Mouse (Mus musculus) heart, adult 8-10 months (tissue): ENCODE results near the gene Sat2. TPM values are rescaled to one million over a fixed set of nuclear protein-coding genes. Genes with fewer than 3 reads are reported as not detected.

Experiments used
- DNase-seq: peaks from one replicate; pipeline ENCODE4 v3.0.0; 2022; ENCODE audit warnings: low spot score
- microRNA-seq: library from miRNA; unstranded; fragments of <30 nt; microRNA quantifications from one replicate; pipeline ENCODE4 v1.2.0, GENCODE M21; 2022
- total RNA-seq, 4 experiments: library from RNA; stranded (reverse); gene quantifications; 2 replicates each; pipeline ENCODE4 v1.2.4; 2022

The Sat2 gene
- total RNA-seq, 4 experiments from 2014 or later, result 2.6 to 5.3 (median 3.3) TPM

DNA sequence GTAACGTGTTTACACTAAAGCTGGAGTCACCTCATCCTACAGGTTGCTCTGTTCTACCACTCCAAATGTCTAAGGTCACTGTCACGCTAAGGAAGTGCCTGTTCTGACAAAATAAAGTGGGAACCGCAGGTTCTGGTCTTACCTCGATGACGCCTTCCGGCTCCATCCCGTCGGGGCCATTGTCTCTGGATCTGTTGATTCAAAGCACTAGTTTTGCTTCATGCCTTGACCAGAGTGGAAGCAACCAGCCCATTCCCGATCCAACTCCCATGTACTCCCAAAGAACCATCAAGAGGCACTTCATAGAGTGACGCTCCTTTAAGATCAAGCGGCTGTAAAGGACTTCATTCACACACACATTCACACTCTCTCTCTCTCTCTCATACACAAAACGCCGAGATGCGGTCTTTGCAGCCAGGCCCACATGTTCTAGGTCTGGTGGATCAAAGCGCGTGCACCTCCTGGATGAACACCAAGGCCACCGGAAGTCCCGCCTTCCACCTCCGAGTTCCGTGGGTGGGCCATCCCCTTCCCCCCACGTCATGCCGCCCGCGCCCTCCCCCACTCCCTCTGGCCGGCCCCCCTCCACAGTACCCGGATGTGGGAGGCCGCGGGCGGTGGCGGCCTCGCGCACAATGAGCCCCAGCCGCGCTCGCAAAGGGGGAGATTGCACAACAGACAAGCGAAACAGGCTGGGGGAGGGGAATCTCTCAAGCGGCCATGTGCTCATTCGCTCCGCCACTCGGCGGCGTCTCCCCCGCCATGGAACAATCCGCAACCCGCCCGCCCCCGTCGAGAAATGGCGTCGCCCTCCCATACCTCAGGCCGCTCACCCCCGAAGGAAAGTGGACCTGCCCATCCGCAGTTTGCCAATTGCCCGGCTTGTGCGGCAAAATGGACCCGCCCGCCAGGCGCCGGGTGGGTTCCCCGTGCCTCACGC lies 49.2 kb downstream of the Sat2 start:
- DNase-seq, result peak; percentile 93

DNA sequence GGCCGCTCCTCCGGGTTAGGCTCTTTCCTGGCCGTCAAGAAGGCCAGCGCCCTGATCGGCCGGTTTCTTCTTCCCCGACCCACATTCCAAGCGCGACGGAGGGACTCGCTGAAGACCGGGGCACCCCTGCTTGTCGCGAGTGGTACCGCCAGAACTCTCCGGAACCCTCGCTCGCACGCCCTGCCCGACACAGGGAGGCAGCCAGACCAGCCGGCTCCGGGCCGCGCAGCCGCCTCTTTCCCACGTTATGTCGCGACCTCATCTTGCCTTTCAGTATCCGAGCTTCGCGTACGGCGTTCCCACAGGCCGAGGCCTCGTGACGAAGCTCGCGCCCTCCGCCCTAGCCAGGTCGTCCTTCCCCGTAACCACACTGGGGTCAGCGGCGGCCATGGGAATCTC lies 49.9 kb downstream of the Sat2 start:
- DNase-seq, result no peak

- DNase-seq, result peak; percentile 100
Measured at GRCm38 (mm10) chr11:69672211-69672706, 50.4 kb downstream of the Sat2 start, which contains the start of gene Eif4a1. Eif4a1 (minus strand) TSS chr11:69672423.

Small RNAs within 50 kb of the gene (microRNA-seq; reads per million reads assigned to microRNA genes)
- gene Mir1934, result 5.0 reads per million, percentile 11 among the genes with 10 or more reads in this experiment
- not detected for gene Mir467f

Other genes starting within 250 kb of the Sat2 start
- gene Naa38, start 226.5 kb upstream of the Sat2 start, total RNA-seq, result 100 to 1,000 TPM; 109 to 140 (median 120) TPM
- gene Cyb5d1, start 226.4 kb upstream of the Sat2 start, total RNA-seq, result 10 to 100 TPM; 33.3 to 39.8 (median 36.9) TPM
- gene Tmem88, start 223.8 kb upstream of the Sat2 start, total RNA-seq, result 10 to 100 TPM; 13.2 to 24.7 (median 19.5) TPM
- gene Kdm6b, start 208.3 kb upstream of the Sat2 start, total RNA-seq, result 10 to 100 TPM; 19.1 to 26.2 (median 22.3) TPM
- gene Dnah2, start 72.9 kb upstream of the Sat2 start, total RNA-seq, result under 1 TPM; 0.22 to 0.66 (median 0.40) TPM
- gene Efnb3, start 61.8 kb upstream of the Sat2 start, total RNA-seq, result 100 to 1,000 TPM; 105 to 137 (median 128) TPM
- 1 to 10 TPM; 4.6 to 6.7 (median 5.6) TPM for gene Wrap53, start 41.8 kb upstream of the Sat2 start, total RNA-seq
- gene Trp53, start 41.7 kb upstream of the Sat2 start, total RNA-seq, result 10 to 100 TPM; 12.8 to 16.3 (median 14.1) TPM
- 10 to 100 TPM; 12.4 to 16.3 (median 13.1) TPM for gene Atp1b2, start 16.1 kb upstream of the Sat2 start, total RNA-seq
- gene Shbg, start 4.1 kb upstream of the Sat2 start, total RNA-seq, result not detected
- 100 to 1,000 TPM in 1 of 4 experiments, 10 to 100 TPM in 3; 92.4 to 109 (median 94.5) TPM for gene Fxr2, start 11.0 kb downstream of the Sat2 start, total RNA-seq
- not detected for gene Sox15, start 33.3 kb downstream of the Sat2 start, total RNA-seq
- gene Mpdu1, start 40.6 kb downstream of the Sat2 start, total RNA-seq, result 10 to 100 TPM; 13.6 to 18.8 (median 15.5) TPM
- 1 to 10 TPM; 4.5 to 7.0 (median 6.3) TPM for gene Cd68, start 44.1 kb downstream of the Sat2 start, total RNA-seq
- gene Eif4a1, start 50.4 kb downstream of the Sat2 start, total RNA-seq, result 100 to 1,000 TPM; 162 to 194 (median 186) TPM
- 10 to 100 TPM; 27.2 to 40.0 (median 28.7) TPM for gene Senp3, start 60.1 kb downstream of the Sat2 start, total RNA-seq
- gene Tnfsf13, start 63.8 kb downstream of the Sat2 start, total RNA-seq, result 1 to 10 TPM; 2.6 to 4.3 (median 2.9) TPM
- 10 to 100 TPM; 14.9 to 19.6 (median 17.5) TPM for gene Tnfsf12, start 73.8 kb downstream of the Sat2 start, total RNA-seq
- gene Tnfsfm13, start 74.1 kb downstream of the Sat2 start, total RNA-seq, result 1 to 10 TPM; 1.4 to 4.2 (median 3.1) TPM
- gene Polr2a, start 136.6 kb downstream of the Sat2 start, total RNA-seq, result 10 to 100 TPM; 28.5 to 35.7 (median 32.9) TPM
- gene Slc35g3, start 139.9 kb downstream of the Sat2 start, total RNA-seq, result not detected
- 10 to 100 TPM; 43.7 to 52.4 (median 49.3) TPM for gene Zbtb4, start 143.9 kb downstream of the Sat2 start, total RNA-seq
- gene Chrnb1, start 173.9 kb downstream of the Sat2 start, total RNA-seq, result 1 to 10 TPM; 2.2 to 4.3 (median 3.8) TPM
- gene Fgf11, start 179.8 kb downstream of the Sat2 start, total RNA-seq, result 1 to 10 TPM; 2.1 to 3.3 (median 2.6) TPM
- gene Tmem102, start 183.6 kb downstream of the Sat2 start, total RNA-seq, result under 1 TPM; 0.14 to 0.57 (median 0.31) TPM
- gene Gm39566, start 193.3 kb downstream of the Sat2 start, total RNA-seq, result not detected
- gene Spem2, start 196.4 kb downstream of the Sat2 start, total RNA-seq, result not detected
- gene Spem1, start 200.2 kb downstream of the Sat2 start, total RNA-seq, result not detected
- gene Nlgn2, start 215.8 kb downstream of the Sat2 start, total RNA-seq, result 1 to 10 TPM; 3.1 to 6.9 (median 4.3) TPM
- 100 to 1,000 TPM; 193 to 338 (median 283) TPM for gene Tmem256, start 216.5 kb downstream of the Sat2 start, total RNA-seq
- gene Plscr3, start 224.4 kb downstream of the Sat2 start, total RNA-seq, result 10 to 100 TPM; 20.7 to 25.3 (median 21.7) TPM
- under 1 TPM in 1 of 4 experiments, not detected in 3; 0.23 TPM for gene Tnk1, start 236.7 kb downstream of the Sat2 start, total RNA-seq